Mouse (Mus musculus) stomach, adult 2 months (tissue): ENCODE data around the gene Slc7a10. TPM values are rescaled to one million over a fixed set of nuclear protein-coding genes. Genes with fewer than 3 reads are reported as not detected.

Experiments
- polyA plus RNA-seq: library from polyadenylated mRNA; depleted of rRNA; stranded (reverse); fragments of >200 nt; gene quantifications from 2 replicates; pipeline ENCODE4 v1.2.3, GENCODE M21; 2012; rRNA removed

Slc7a10 gene
- 1.1 TPM in 2 replicates for polyA plus RNA-seq

GRCm38 (mm10) chr7:35185889-35186569 lies at the start of gene Slc7a10:
Gene Slc7a10 (plus strand): TSS chr7:35186385.

GRCm38 (mm10) chr7:35215225-35215624 lies 29.0 kb downstream of the Slc7a10 start, which contains the start of gene Lrp3:
Gene Lrp3 (minus strand): TSS chr7:35215498.

Other genes with a start within 250 kb of the Slc7a10 start
- gene Cebpg, start 129.8 kb upstream of the Slc7a10 start, polyA plus RNA-seq, result 1.00 and 1.4 TPM in 2 replicates
- 38.2 and 91.6 TPM in 2 replicates for gene Cebpa, start 67.1 kb upstream of the Slc7a10 start, polyA plus RNA-seq
- 5.8 and 8.3 TPM in 2 replicates for gene Lrp3, start 29.1 kb downstream of the Slc7a10 start, polyA plus RNA-seq
- 0.72 and 0.93 TPM in 2 replicates for gene Gpatch1, start 132.1 kb downstream of the Slc7a10 start, polyA plus RNA-seq
- 10.7 and 15.0 TPM in 2 replicates for gene Rhpn2, start 147.8 kb downstream of the Slc7a10 start, polyA plus RNA-seq
- gene Faap24, start 210.5 kb downstream of the Slc7a10 start, polyA plus RNA-seq, result 2.3 and 3.0 TPM in 2 replicates
- gene Cep89, start 210.7 kb downstream of the Slc7a10 start, polyA plus RNA-seq, result 5.0 and 8.3 TPM in 2 replicates